Mouse (Mus musculus) lung, adult 2 months (tissue): ENCODE results near the gene Vezt. TPM values are rescaled to one million over a fixed set of nuclear protein-coding genes. Genes with fewer than 3 reads are reported as not detected.

ENCODE experiments used
- DNase-seq: peaks from one replicate; pipeline ENCODE4 v3.0.0; 2022
- H3K4me1 ChIP-seq: fragments of 200-500 bp; 2 replicates; pipeline ENCODE4 v1.6.1; 2011; ENCODE audit warnings: low read length; ENCODE audit not compliant: control insufficient read depth, insufficient read depth
- H3K4me3 ChIP-seq: fragments of 200-500 bp; replicated peaks from 2 replicates; pipeline ENCODE3; 2011; ENCODE audit warnings: low read depth, mild to moderate bottlenecking, control low read depth, low read length; ENCODE audit errors: extremely low read depth
- CTCF ChIP-seq: fragments of 200-500 bp; IDR thresholded peaks from 2 replicates; pipeline ENCODE4 v1.5.1; 2011; ENCODE audit warnings: mild to moderate bottlenecking, low read length, control low read depth; ENCODE audit not compliant: insufficient read depth
- POLR2A ChIP-seq: fragments of 200-500 bp; IDR thresholded peaks from 2 replicates; pipeline ENCODE4 v1.6.1; 2011; ENCODE audit warnings: low read depth, mild to moderate bottlenecking, control low read depth, low read length, borderline replicate concordance; ENCODE audit errors: extremely low read depth
- WGBS: fragments of 180-500 bp; shearing (Covaris S2); methylation state at CpG from one replicate; pipeline ENCODE4 v1.1.7; 2018; 5-methylcytosine and 5-hydroxymethylcytosine counted together
- polyA plus RNA-seq: library from polyadenylated mRNA; depleted of rRNA; stranded (reverse); fragments of >200 nt; gene quantifications from 2 replicates; pipeline ENCODE4 v1.2.3, GENCODE M21; 2012

Vezt gene
- polyA plus RNA-seq, 1 experiment = 13.4 TPM

GRCm38 (mm10) chr10:93944241-93944640 is 91.4 kb downstream of the Vezt start:
- no peak overlapping the region for H3K4me3 ChIP-seq
- peaks cover 4% of the 10 kb centered on the region; the same call in 1 of the 2 replicates for H3K4me1 ChIP-seq
- TF ChIP-seq CTCF (no peak), POLR2A (no peak)
- WGBS = 30% methylated on average over 5 of the region's 5 CpGs
- no peak for DNase-seq

- DNase-seq = no peak
- 75% methylated on average over 5 of the region's 5 CpGs for WGBS
- TF ChIP-seq CTCF (no peak), POLR2A (no peak)
- Histone ChIP-seq H3K4me1 (no peaks in the 10 kb centered on the region), H3K4me3 (no peak overlapping the region)
These were observed 95.3 kb downstream of the Vezt start for GRCm38 (mm10) chr10:93940279-93940678.

- WGBS = 91% methylated on average over 8 of the region's 8 CpGs
- Histone ChIP-seq H3K4me3 (no peak overlapping the region), H3K4me1 (no peaks in the 10 kb centered on the region)
- no peak for TF ChIP-seq CTCF
- no peak for TF ChIP-seq POLR2A
- no peak for DNase-seq
These were observed 95.9 kb downstream of the Vezt start for GRCm38 (mm10) chr10:93939676-93940075.

GRCm38 (mm10) chr10:93938844-93939271 is 96.8 kb downstream of the Vezt start:
- TF ChIP-seq POLR2A = no peak
- no peak for TF ChIP-seq CTCF
- Histone ChIP-seq H3K4me1 (no peaks in the 10 kb centered on the region), H3K4me3 (no peak overlapping the region)
- no peak for DNase-seq
- 87% methylated on average over 20 of the region's 20 CpGs for WGBS

GRCm38 (mm10) chr10:93933980-93934379 is 101.6 kb downstream of the Vezt start:
- no peak for DNase-seq
- 34% methylated on average over 9 of the region's 9 CpGs for WGBS

GRCm38 (mm10) chr10:93932861-93933260 is 102.8 kb downstream of the Vezt start:
- Histone ChIP-seq H3K4me3 (no peak overlapping the region), H3K4me1 (no peaks in the 10 kb centered on the region)
- TF ChIP-seq CTCF (no peak), POLR2A (no peak)
- DNase-seq = no peak
- 57% methylated on average over 5 of the region's 5 CpGs for WGBS

More at GRCm38 (mm10) chr10:93933980-93934379, 101.6 kb downstream of the Vezt start:
- no peak for TF ChIP-seq CTCF
- no peak for TF ChIP-seq POLR2A
- H3K4me3 ChIP-seq = no peak overlapping the region
- no peaks in the 10 kb centered on the region for H3K4me1 ChIP-seq

GRCm38 (mm10) chr10:93932020-93932419 is 103.6 kb downstream of the Vezt start:
- 71% methylated on average over 5 of the region's 5 CpGs for WGBS

GRCm38 (mm10) chr10:93931431-93931830 is 104.2 kb downstream of the Vezt start:
- H3K4me1 ChIP-seq = no peaks in the 10 kb centered on the region
- TF ChIP-seq POLR2A (no peak), CTCF (no peak)
- no peak for DNase-seq
- WGBS = 74% methylated on average over 9 of the region's 9 CpGs
- no peak overlapping the region for H3K4me3 ChIP-seq

More at GRCm38 (mm10) chr10:93932020-93932419, 103.6 kb downstream of the Vezt start:
- H3K4me1 ChIP-seq = no peaks in the 10 kb centered on the region
- TF ChIP-seq POLR2A (no peak), CTCF (no peak)
- H3K4me3 ChIP-seq = no peak overlapping the region
- DNase-seq = no peak

GRCm38 (mm10) chr10:93930236-93930824 is 105.3 kb downstream of the Vezt start:
- Histone ChIP-seq H3K4me3 (no peak overlapping the region), H3K4me1 (no peaks in the 10 kb centered on the region)
- WGBS = 64% methylated on average over 4 of the region's 4 CpGs
- no peak for DNase-seq
- no peak for TF ChIP-seq POLR2A
- no peak for TF ChIP-seq CTCF

GRCm38 (mm10) chr10:93924666-93925065 is 111.0 kb downstream of the Vezt start:
- TF ChIP-seq CTCF (no peak), POLR2A (no peak)
- 89% methylated on average over 5 of the region's 5 CpGs for WGBS
- no peak for DNase-seq

GRCm38 (mm10) chr10:93921160-93921559 is 114.5 kb downstream of the Vezt start:
- no peak for DNase-seq
- TF ChIP-seq CTCF (no peak), POLR2A (no peak)
- no peak overlapping the region for H3K4me3 ChIP-seq
- WGBS = 93% methylated on average over 4 of the region's 4 CpGs
- H3K4me1 ChIP-seq = peaks cover 19% of the 10 kb centered on the region

More at GRCm38 (mm10) chr10:93924666-93925065, 111.0 kb downstream of the Vezt start:
- H3K4me1 ChIP-seq = peaks cover 1% of the 10 kb centered on the region; the same call in 1 of the 2 replicates
- no peak overlapping the region for H3K4me3 ChIP-seq
